Mouse (Mus musculus) heart, adult 9 months (tissue): ENCODE data around the gene Acan.
A peak's percentile ranks its signal among the peaks of the same experiment; 100 is the strongest.

ENCODE experiments used
- DNase-seq, 2 experiments: peaks; one replicate each; pipeline ENCODE4 v3.0.0; 2022; ENCODE audit warnings: low spot score in 2 of 2

Gene Acan

DNA sequence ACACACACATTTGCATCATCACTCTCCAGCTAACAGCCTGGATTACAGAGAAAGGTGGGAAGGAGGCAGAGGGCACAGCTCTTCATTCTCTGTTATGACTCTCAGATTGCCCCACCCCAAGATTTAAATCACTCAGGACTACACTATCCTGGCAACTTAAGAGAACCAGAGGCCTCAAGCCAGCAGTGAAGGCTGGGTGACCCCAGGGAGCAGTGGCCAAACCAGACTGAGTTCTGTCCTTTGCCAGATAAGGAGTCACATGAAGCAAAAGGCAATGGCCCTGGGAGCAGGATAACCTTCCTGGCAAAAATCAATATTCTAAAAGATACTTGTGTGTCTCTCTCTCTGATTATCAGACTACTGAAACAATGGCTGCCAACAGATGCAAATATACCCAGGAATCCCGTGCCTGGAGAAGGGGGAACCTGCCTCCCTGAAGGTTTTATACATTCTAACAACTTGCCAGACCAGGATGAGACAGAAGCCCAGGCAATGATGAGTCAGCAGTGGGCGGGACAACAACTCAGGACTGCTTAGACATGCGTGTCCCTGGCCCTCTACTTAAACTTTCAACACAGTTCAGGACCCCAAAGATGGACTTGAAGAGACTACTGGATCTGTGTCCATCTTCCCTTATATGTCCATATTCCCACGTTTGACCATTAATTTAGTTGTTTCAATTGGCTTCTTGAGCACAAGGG lies 86.8 kb downstream of the Acan start:
- DNase-seq: no peak

DNA sequence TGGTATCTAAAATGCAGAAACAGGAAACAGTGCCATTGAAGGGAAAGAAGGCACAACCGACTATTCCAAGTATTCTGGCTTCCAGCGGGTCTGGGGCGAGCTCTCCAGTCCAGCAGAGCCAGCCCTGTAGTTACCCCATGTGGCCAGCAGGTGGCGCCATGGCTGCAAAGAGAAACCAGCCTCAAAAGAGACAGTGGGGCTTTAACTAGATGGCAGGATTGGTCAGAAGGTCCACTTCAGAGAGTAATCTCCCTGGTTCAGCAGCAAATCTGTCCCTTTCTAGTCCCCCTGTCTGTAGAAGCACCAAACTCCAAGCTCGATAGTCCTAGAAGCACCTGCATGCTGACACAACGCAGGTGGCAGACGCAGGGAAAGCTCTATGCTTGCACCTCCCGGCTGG lies 87.6 kb downstream of the Acan start:
- DNase-seq: peak; percentile 59 to 75

DNA sequence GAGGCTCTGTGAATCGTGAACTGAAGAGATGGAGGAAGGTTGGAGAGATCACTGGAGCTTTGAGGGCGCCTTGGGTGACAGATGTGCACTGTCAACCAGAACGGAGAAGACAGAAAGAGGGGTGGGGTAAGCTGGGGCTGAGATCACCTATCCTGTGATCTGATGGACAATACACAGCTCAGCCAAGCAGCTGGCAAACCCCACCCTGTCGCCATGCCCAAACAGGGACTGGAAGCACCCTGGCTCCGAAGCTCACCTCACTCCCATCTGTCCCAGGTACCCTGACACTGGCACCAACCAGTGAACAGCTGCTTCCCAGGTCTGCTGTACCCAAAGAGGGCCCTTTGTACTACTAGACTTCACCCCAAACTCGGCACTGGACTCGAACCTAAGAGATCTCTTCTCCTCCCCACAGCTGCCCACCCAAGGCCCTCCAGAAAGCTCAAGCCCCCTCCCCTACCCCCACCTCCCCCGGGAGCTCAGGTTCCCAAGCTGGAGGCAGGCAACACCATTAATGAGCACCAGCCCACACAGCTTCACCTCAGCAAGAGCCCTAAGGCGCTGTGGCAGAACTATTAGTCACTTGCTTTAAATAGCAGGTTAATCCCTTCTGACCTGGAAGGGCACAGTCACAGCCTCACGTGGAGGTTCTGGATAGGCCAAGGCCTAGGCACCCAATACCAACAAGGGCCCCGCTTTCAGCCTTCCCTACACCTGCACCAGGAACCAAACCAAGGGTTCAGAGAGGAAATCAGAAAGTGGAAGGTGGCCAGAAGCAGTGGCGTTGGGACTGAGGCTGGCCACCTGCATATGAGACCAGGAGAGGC lies 93.9 kb downstream of the Acan start:
- DNase-seq: peak; percentile 40 to 61

DNA sequence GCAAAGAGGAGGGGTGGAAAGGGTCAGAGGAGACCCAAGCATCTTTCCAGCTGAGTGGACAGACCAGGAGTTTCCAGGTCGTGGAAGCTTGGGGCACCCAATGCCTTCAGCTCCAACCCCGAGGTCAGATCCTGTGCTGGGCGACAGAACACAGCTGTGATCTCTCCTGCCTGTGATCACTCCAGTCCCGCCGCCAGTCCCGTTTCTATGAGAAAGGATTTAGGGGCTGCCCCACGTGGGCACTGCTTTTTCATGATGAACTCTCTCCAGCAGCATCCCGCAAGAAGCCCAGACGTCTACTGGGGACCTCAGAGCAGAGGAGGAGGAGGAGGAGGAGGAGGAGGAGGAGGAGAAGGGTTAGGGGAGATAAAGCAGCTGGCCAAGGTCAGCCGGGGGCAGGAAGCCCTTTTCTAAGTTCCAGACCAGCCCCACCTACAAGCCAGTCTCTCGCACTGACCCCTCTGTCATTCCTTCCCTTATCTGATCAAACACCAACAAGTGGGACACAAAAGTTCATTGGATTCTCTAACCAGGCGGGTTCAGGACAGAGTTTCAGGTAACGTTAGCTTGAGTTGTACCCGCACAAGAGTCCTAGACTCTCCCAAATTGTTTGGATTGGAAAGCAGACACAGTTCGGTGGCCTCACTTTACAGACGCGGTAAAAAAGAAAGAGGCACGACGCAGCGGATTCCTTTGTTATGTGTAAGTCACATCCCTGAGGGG lies 94.8 kb downstream of the Acan start:
- no peak for DNase-seq

DNA sequence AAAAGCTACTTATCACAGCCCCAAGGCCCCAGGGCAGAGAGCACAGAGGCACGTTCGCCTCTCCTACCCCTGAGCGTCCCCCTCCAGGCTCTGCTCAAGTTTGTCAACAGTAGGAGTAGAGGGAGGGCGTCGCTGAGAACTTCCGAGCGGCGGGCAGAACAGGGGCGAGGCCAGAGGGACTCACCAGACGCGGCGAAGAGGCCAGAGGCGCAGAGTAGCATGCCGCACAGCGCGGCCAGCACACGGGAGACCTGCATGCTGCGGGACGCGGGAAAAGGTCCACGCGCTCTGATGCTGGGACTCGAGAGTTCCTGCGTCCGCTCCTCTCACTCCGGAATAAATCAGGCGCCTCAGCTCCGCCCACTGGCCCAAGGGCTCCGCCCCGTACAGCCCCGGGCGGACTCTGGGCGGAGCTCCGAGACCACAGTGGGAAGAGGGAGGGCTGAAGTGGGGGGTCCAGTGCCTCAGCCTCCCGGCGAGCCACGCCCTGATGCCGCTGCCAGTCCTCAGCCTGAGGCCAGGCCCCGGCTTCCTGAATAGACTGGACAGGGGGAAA lies 95.5 kb downstream of the Acan start, which contains the start of gene Mfge8:
Gene Mfge8 (minus strand): TSS at position 350 of the 556 bp plus-strand sequence.
- DNase-seq: peak; percentile 94 to 95

DNA sequence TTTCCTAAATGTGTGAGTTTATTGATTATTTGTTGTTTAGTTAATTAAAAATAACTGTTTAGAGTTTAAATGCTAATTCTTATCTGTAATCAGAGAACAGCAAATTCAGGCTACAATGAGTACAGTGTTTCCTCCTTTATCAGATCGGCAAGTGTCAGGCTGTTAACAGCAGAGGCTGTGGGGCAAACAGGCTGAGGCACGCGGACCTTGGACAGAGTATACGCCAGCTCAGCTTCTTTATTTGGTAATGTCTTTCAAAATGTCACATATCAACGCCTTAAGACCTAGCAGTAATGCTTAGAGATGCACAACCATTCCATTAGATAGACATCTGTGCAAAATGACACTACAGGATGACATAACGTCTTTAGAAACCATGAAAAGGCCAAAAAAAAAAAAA lies 96.2 kb downstream of the Acan start:
- DNase-seq: no peak

DNA sequence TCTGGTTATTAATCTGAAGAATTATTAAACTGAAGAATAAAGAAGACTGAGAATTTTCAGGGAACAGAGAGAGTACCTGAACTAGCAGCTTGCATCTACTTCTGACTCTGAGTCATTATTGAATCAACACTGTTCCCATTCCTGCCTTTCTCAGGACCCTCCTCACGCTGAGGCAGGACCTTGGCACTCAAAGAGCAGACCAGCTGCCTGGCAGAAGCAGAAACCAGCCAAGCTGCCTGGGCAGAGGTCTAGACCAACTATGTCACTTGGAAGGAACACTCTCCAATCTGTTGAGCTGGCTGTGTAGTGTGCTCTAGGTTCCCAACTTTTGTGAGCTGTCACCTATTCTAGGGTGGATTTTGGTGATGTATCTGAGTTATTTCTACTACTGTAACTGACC lies 106.1 kb downstream of the Acan start:
- no peak for DNase-seq
